Mouse (Mus musculus) CH12.LX (cell line): ENCODE data around the gene Cntn1. TPM values are rescaled to one million over a fixed set of nuclear protein-coding genes. Genes with fewer than 3 reads are reported as not detected.
A peak's percentile ranks its signal among the peaks of the same experiment; 100 is the strongest.

ENCODE experiments used
- DNase-seq: peaks from one replicate; pipeline ENCODE4 v3.0.0-alpha.2; 2013; ENCODE audit errors: extremely low read depth
- H3K27ac ChIP-seq: 2 replicates; pipeline ENCODE4 v1.5.1; 2012; ENCODE audit warnings: low read depth, mild to moderate bottlenecking, control low read depth, moderate library complexity; ENCODE audit not compliant: insufficient read depth
- H3K27me3 ChIP-seq: replicated peaks from 2 replicates; pipeline ENCODE3; 2012; ENCODE audit warnings: inconsistent platforms
- H3K36me3 ChIP-seq, 2 experiments: replicated peaks in 1 of 2; 2 replicates each; pipeline versions ENCODE3 to v1.6.1; 2012; ENCODE audit warnings: inconsistent platforms in 1 of 2, low read length in 1 of 2, mild to moderate bottlenecking in 1 of 2, mixed read lengths in 1 of 2, moderate library complexity in 1 of 2; ENCODE audit not compliant: control insufficient read depth in 1 of 2, insufficient read depth in 1 of 2
- H3K4me1 ChIP-seq, 2 experiments: 2 replicates each; pipeline ENCODE4 v1.6.1; 2012; ENCODE audit warnings: inconsistent platforms in 1 of 2, moderate library complexity in 1 of 2; ENCODE audit not compliant: insufficient read depth in 2 of 2, control insufficient read depth in 1 of 2
- H3K4me2 ChIP-seq: 2 replicates; pipeline ENCODE4 v1.6.1; 2012; ENCODE audit warnings: low read depth, mild to moderate bottlenecking, control low read depth; ENCODE audit not compliant: poor library complexity, insufficient read depth, severe bottlenecking
- H3K4me3 ChIP-seq, 3 experiments: fragments of 150-350 bp in 1 of 3; sonication (generic) in 1 of 3; replicated peaks in 1 of 3; 2 replicates each; pipeline versions ENCODE3 to v1.5.1; 2011 to 2012; ENCODE audit warnings: low read depth in 2 of 3, low read length in 2 of 3, mild to moderate bottlenecking in 2 of 3, moderate library complexity in 2 of 3, control low read depth in 1 of 3, improper control_type of control experiment in 1 of 3, inconsistent platforms in 1 of 3, mixed read lengths in 1 of 3; ENCODE audit not compliant: poor library complexity in 1 of 3
- H3K79me2 ChIP-seq: replicated peaks from 2 replicates; pipeline ENCODE4 v1.6.1; 2012; ENCODE audit warnings: mild to moderate bottlenecking, moderate library complexity; ENCODE audit not compliant: control insufficient read depth, poor library complexity, insufficient read depth, severe bottlenecking; ENCODE audit errors: extremely low read depth
- H3K9ac ChIP-seq: 2 replicates; pipeline ENCODE4 v1.6.1; 2012; ENCODE audit warnings: low read depth, mild to moderate bottlenecking, control low read depth, moderate library complexity; ENCODE audit not compliant: insufficient read depth
- H3K9me3 ChIP-seq: replicated peaks from 2 replicates; pipeline ENCODE3; 2012; ENCODE audit warnings: low read length, inconsistent platforms, mixed read lengths
- BHLHE40 ChIP-seq: IDR thresholded peaks from 2 replicates; pipeline ENCODE4 v1.6.1; 2011; ENCODE audit warnings: mild to moderate bottlenecking, low read depth, low read length, improper control_type of control experiment
- CHD1 ChIP-seq: IDR thresholded peaks from 2 replicates; pipeline ENCODE4 v1.6.1; 2012; ENCODE audit warnings: low read depth, low read length, improper control_type of control experiment, inconsistent platforms
- CHD2 ChIP-seq: IDR thresholded peaks from 2 replicates; pipeline ENCODE4 v1.6.1; 2011; ENCODE audit warnings: low read length, improper control_type of control experiment
- CTCF ChIP-seq, 2 experiments: IDR thresholded peaks in 1 of 2; conservative IDR thresholded peaks in 1 of 2; 2 replicates each; pipeline ENCODE4 v1.5.1; 2011 to 2012; ENCODE audit warnings: low read depth in 2 of 2, low read length in 2 of 2, improper control_type of control experiment in 1 of 2, inconsistent platforms in 1 of 2, mild to moderate bottlenecking in 1 of 2, moderate library complexity in 1 of 2
- ETS1 ChIP-seq: conservative IDR thresholded peaks from 2 replicates; pipeline ENCODE4 v1.6.1; 2012; ENCODE audit warnings: low read depth, mild to moderate bottlenecking, inconsistent platforms, low read length, improper control_type of control experiment, moderate library complexity
- GABPA ChIP-seq: IDR thresholded peaks from 2 replicates; pipeline ENCODE4 v1.6.1; 2012; ENCODE audit warnings: low read depth, low read length, improper control_type of control experiment, inconsistent platforms; ENCODE audit not compliant: insufficient replicate concordance
- IRF4 ChIP-seq: IDR thresholded peaks from 2 replicates; pipeline ENCODE4 v1.6.1; 2014; ENCODE audit warnings: low read depth, mild to moderate bottlenecking, inconsistent platforms, low read length, improper control_type of control experiment
- JUN ChIP-seq: IDR thresholded peaks from 2 replicates; pipeline ENCODE4 v1.6.1; 2011; ENCODE audit warnings: low read depth, mild to moderate bottlenecking, low read length, improper control_type of control experiment, moderate library complexity; ENCODE audit not compliant: insufficient read depth
- JUND ChIP-seq: conservative IDR thresholded peaks from 2 replicates; pipeline ENCODE4 v1.6.1; 2011; ENCODE audit warnings: low read depth, low read length, improper control_type of control experiment
- KAT2A ChIP-seq: IDR thresholded peaks from 2 replicates; pipeline ENCODE4 v1.6.1; 2012; ENCODE audit warnings: low read length, improper control_type of control experiment, inconsistent platforms; ENCODE audit not compliant: insufficient replicate concordance
- MAFK ChIP-seq: IDR thresholded peaks from 2 replicates; pipeline ENCODE4 v1.6.1; 2011; ENCODE audit warnings: low read length, improper control_type of control experiment; ENCODE audit not compliant: insufficient replicate concordance
- MAX ChIP-seq: IDR thresholded peaks from 2 replicates; pipeline ENCODE4 v1.6.1; 2011; ENCODE audit warnings: low read length, improper control_type of control experiment
- MAZ ChIP-seq: IDR thresholded peaks from 2 replicates; pipeline ENCODE4 v1.6.1; 2012; ENCODE audit warnings: low read depth, mild to moderate bottlenecking, inconsistent platforms, low read length, improper control_type of control experiment, moderate library complexity
- MXI1 ChIP-seq: IDR thresholded peaks from 2 replicates; pipeline ENCODE4 v1.6.1; 2011; ENCODE audit warnings: mild to moderate bottlenecking, low read depth, low read length, improper control_type of control experiment
- MYC ChIP-seq: IDR thresholded peaks from 2 replicates; pipeline ENCODE4 v1.6.1; 2011; ENCODE audit warnings: low read depth, mild to moderate bottlenecking, improper control_type of control experiment, low read length
- PAX5 ChIP-seq: IDR thresholded peaks from 2 replicates; pipeline ENCODE4 v1.6.1; 2012; ENCODE audit warnings: low read length, inconsistent platforms, mixed read lengths
- RAD21 ChIP-seq: IDR thresholded peaks from 2 replicates; pipeline ENCODE4 v1.6.1; 2011; ENCODE audit warnings: low read depth, mild to moderate bottlenecking, low read length, improper control_type of control experiment, moderate library complexity
- RCOR1 ChIP-seq: conservative IDR thresholded peaks from 2 replicates; pipeline ENCODE4 v1.6.1; 2012; ENCODE audit warnings: low read depth, mild to moderate bottlenecking, inconsistent platforms, low read length, improper control_type of control experiment
- SMC3 ChIP-seq: IDR thresholded peaks from 2 replicates; pipeline ENCODE4 v1.6.1; 2011; ENCODE audit warnings: low read depth, low read length, improper control_type of control experiment
- TCF12 ChIP-seq: IDR thresholded peaks from 2 replicates; pipeline ENCODE4 v1.6.1; 2014; ENCODE audit warnings: low read depth, mild to moderate bottlenecking, inconsistent platforms, low read length, improper control_type of control experiment
- UBTF ChIP-seq: IDR thresholded peaks from 2 replicates; pipeline ENCODE4 v1.6.1; 2012; ENCODE audit warnings: low read depth, mild to moderate bottlenecking, inconsistent platforms, low read length, improper control_type of control experiment, moderate library complexity
- ZC3H11A ChIP-seq: IDR thresholded peaks from 2 replicates; pipeline ENCODE4 v1.6.1; 2012; ENCODE audit warnings: low read depth, mild to moderate bottlenecking, inconsistent platforms, low read length, improper control_type of control experiment
- ZKSCAN1 ChIP-seq: IDR thresholded peaks from 2 replicates; pipeline ENCODE4 v1.6.1; 2012; ENCODE audit warnings: low read depth, inconsistent platforms, low read length, improper control_type of control experiment, borderline replicate concordance
- dilution Hi-C: fragments of 300-500 bp; cut with MboI; formaldehyde crosslinking; loops from 2 replicates; pipeline ENCODE4 v1.14.3; 2020; ENCODE audit warnings: low sequenced_read_pairs; ENCODE audit not compliant: extremely low pct_unique_long_range_greater_than_20kb, extremely low pct_ligation_motif_present
- in situ Hi-C: fragments of 300-500 bp; cut with MboI; formaldehyde crosslinking; loops from 3 replicates; pipeline ENCODE4 v1.14.3; 2019; ENCODE audit warnings: low sequenced_read_pairs, low pct_ligation_motif_present, low pct_unique_long_range_greater_than_20kb, mixed read lengths
- polyA plus RNA-seq: library from polyadenylated mRNA; unstranded; fragments of >175 nt; gene quantifications from 2 replicates; pipeline ENCODE4 v1.2.1, GENCODE M21; 2012; ENCODE audit warnings: low read depth; ENCODE audit not compliant: insufficient read length
- total RNA-seq, 2 experiments: library from RNA; depleted of rRNA; stranded (reverse); fragments of 300-350 nt in 1 of 2; fragments of >200 nt in 1 of 2; gene quantifications; 2 replicates each; pipeline ENCODE4 v1.2.3; 2012 to 2014

Gene Cntn1
- total and polyA plus RNA-seq, 3 experiments = 0.04 TPM; not detected in 2

- Histone ChIP-seq H3K27me3 (no peaks in the 10 kb centered on the region), H3K27ac (no peak overlapping the region), H3K36me3 (no peaks in the 10 kb centered on the region), H3K9me3 (peaks cover 33% of the 10 kb centered on the region), H3K4me1 (no peaks in the 10 kb centered on the region), H3K4me3 (no peak overlapping the region), H3K4me2 (no peak overlapping the region), H3K79me2 (no peaks in the 10 kb centered on the region), H3K9ac (no peak overlapping the region)
- no peak for TF ChIP-seq CHD1
- TF ChIP-seq MAX = no peak
- no peak for TF ChIP-seq TCF12
- no peak for TF ChIP-seq UBTF
- no peak for TF ChIP-seq RAD21
- no peak for TF ChIP-seq KAT2A
- TF ChIP-seq PAX5 = no peak
- TF ChIP-seq ZKSCAN1 = no peak
- TF ChIP-seq JUND = no peak
- no peak for TF ChIP-seq ZC3H11A
- TF ChIP-seq GABPA = no peak
- TF ChIP-seq ETS1 = no peak
- TF ChIP-seq CHD2 = no peak
- TF ChIP-seq MYC = no peak
- TF ChIP-seq MAZ = no peak
- no peak for TF ChIP-seq RCOR1
- TF ChIP-seq BHLHE40 = no peak
- TF ChIP-seq CTCF (conservative IDR thresholded peaks at IDR 0.05 in 1 of 2, IDR thresholded peaks at IDR 0.05 in 1 of 2; ENCODE audit: low read depth in 2 of 2, low read length in 2 of 2) = no peak
- no peak for TF ChIP-seq IRF4
- no peak for TF ChIP-seq JUN
- dilution Hi-C loops = no loop called here
- in situ Hi-C loops = no loop called here
- no peak for DNase-seq
Observed at GRCm38 (mm10) chr15:92177413-92177812, 126.4 kb downstream of the Cntn1 start.

DNA sequence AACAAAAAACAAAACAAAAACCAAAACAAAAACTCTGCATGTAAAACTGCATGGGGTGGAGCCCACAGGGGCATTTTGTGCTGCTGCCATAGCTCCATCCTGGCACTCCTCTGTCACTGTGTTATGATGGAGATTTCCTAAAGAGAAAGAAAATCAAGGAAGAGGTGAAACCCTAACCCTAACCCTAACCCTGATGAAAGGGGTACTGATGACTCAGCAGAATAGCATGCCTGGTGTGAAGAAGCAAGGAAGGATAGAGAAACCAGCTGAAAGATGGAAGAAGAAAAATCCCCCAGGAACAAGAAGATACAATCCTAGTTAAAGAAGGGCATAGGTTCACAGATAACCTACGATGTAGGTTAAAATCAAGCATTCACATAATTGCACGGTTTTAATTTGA is 134.5 kb downstream of the Cntn1 start:
- Histone ChIP-seq H3K27ac (no peak overlapping the region), H3K27me3 (no peaks in the 10 kb centered on the region), H3K36me3 (no peaks in the 10 kb centered on the region), H3K4me2 (no peak overlapping the region), H3K4me1 (no peaks in the 10 kb centered on the region), H3K9ac (no peak overlapping the region), H3K9me3 (peaks cover 49% of the 10 kb centered on the region), H3K4me3 (no peak overlapping the region), H3K79me2 (no peaks in the 10 kb centered on the region)
- dilution Hi-C loops = no loop called here
- DNase-seq = no peak
- in situ Hi-C loops = no loop called here
- TF ChIP-seq MAFK = peak; percentile 19; the same call in 1 of the 2 replicates
- no peak for TF ChIP-seq MXI1
- no peak for TF ChIP-seq MAX
- no peak for TF ChIP-seq SMC3
